Mouse (Mus musculus) embryo, embryonic 10.5 days (tissue): ENCODE measurements around the gene Ube2v1.

Experiments
- DNase-seq: peaks from one replicate; pipeline ENCODE4 v3.0.0-alpha.2; 2015; ENCODE audit warnings: low spot score

The Ube2v1 gene

GRCm38 (mm10) chr2:167593551-167594250, 38.2 kb downstream of the Ube2v1 start:
- no peak for DNase-seq

DNA sequence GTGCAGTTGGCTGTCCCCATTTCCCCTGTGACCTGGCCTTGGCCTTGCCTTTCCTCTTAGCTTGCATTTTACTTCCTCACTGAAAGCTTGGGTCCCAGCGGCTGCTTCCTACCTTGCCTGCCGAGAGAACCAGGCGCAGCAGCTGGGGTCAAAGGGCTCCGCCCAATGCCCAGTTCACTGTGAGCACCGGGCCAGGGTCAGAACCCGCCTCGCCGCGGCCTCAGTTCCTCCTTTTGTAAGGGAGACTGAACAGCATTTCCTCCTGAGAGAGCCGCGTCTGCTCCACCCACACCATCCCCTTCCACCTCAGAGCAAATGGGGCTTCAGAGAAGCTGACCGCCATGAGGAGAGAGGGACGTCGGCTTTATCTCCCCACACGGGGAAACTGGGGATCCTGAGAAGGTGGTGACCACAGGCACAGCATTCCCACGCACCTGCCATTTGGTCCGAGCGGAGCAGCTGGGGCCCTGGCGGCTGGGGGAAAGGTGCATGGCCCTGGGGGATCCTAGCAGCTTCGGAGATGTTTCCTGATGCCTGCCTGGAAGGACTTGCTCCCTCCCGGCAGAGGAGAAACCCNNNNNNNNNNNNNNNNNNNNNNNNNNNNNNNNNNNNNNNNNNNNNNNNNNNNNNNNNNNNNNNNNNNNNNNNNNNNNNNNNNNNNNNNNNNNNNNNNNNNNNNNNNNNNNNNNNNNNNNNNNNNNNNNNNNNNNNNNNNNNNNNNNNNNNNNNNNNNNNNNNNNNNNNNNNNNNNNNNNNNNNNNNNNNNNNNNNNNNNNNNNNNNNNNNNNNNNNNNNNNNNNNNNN, 42.9 kb downstream of the Ube2v1 start:
- DNase-seq = peak; percentile 44

DNA sequence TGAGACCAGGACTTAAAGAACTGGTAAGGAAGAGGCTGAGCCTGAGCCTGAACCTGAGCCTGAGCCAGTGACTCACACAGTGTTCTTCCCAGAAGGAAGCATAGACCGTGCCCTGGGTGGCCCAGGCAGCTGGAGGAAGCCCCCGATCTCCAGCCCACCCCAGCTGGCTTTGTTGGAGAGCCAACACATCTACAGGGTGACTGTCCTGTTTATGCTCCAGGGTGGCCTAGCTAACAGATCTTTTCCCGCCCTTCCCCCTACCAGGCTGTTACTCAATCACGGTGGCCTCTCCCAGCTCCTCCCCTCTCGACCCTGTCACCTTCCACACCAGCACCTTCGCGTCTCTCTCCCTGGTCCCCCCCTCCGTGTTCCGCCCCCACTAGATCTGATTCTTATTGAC, 44.9 kb downstream of the Ube2v1 start:
- peak; percentile 57 for DNase-seq

- DNase-seq = peak; percentile 49
Measured at GRCm38 (mm10) chr2:167586041-167586440, 45.9 kb downstream of the Ube2v1 start.

DNA sequence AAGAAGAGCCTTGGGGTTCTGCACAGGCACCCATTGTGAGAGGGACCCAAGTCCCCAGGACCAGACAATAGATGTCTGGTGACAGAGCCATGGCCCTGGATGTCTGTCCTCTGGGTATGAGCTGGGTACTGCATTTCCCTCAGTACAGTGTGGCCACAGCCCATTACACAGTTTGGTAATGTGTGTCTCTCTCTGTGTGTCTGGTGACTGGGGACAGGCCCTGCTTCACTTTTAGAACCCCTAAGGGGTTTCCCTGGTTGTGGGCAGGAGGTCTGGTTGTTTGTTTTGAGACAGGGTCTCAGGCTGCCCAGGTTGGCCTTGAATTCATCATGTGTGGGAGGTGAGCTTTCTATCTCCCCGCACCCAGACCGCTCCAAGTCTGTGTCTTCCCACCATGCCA, 46.6 kb downstream of the Ube2v1 start:
- no peak for DNase-seq

DNA sequence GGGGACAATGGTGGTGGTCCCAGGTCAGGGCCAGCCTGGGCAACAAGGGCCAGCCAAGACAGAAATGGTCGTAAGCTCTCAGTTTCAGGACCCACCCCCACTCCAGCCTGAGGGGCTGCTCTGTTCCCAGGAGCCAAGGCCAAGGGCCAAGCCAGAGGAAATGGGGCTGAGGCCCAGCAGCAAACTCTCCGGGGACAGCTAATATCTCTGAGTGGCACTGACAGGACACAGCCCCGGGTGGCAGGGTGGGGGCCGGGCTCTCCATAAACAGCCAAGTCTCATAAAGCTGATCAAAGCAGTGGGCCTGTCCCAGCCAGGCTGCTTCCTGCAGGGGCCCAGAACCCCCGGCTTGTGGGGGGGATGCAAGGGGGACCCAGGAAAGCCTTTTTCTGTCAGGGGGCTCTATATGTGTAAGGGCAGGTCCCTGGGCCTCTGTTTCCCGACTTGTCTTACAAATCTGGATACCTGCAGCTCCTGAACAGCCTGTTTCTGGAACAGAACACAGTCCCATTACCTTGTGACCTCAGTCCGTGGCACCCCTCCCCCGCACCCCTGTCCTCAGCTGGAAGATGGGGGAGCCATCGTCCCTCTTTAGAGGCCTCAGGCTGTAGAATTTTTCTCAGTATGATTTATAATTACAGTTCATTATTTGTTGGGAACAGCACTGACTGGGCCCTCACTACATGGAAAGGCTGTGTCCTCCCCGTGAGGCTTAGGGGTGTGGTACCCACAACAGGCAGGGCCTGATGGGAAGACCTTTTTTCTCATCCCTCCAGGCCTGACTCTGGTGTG, 48.5 kb downstream of the Ube2v1 start:
- DNase-seq = peak; percentile 66

- peak; percentile 55 for DNase-seq
Measured at GRCm38 (mm10) chr2:167578521-167578920, 53.4 kb downstream of the Ube2v1 start.

DNA sequence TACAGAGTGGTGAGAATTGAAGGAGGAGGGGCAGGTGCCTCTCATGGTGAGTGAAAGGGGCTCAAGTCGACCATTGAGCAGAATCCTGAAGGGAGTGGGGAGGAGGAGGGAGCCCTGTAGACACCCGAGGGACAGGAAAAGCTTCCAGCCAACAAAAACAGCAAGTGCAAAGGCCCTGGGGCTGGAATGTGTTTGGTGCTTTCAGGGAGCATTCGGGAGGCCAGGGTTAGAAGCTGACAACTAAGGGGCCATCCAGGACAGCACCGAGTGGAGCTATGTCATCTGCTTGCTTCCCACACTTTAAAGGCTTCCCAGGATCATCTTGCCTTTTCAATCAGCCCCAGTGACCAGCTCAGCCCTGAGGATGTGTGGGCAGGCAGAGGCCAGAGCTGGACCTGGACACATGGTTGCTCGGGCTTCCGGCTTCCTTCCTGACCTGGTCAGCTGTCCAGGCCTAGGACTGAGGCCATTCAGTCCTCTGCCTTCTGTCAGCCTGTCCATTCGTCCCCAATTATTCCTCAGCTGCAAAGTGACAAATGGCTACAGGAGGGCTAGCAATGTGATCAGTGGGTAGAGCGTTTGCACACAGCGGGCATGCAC, 54.6 kb downstream of the Ube2v1 start:
- no peak for DNase-seq

DNA sequence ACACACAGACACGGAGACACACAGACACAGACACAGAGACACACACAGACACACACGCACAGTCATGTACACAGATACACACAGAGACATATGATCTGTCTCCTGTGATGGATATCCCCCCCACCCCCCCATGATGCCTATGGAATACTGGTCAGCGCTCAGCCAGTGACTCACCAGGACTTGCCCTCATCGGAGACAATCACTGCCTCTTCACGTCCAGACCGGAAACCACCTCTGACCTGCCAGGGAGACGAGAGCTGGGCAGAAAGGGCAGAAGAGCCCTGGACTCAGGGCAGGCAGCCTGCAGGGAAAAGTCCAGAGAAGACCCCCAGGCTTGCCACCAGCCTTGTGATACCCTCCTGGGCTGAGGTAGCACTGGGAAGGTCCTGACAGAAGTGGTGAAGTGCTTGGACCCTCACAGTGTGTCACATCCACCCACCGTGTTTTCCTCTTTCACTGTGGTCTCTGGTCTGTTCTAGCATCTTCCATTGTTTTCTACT, 55.7 kb downstream of the Ube2v1 start:
- no peak for DNase-seq

DNA sequence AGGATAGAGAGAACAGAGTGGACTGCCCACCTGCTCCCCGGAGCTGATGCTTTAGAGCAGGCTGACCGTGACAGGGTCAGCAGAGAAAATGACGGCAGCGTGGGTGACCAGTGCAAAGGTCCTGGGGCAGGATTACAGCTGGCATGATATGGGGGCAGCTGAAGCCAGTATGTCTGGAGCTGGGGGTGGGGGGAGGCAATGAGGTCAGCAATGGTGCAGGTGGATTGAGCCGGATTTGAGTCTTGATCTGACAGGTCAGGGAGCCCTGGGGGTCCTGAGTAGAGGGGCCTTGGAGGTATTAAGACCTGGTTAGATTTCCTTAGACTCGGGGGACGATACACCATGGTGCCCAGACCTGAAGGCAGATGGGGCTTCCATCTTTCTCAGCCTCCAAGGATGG, 56.3 kb downstream of the Ube2v1 start:
- no peak for DNase-seq

- no peak for DNase-seq
Measured at GRCm38 (mm10) chr2:167574814-167575213, 57.1 kb downstream of the Ube2v1 start.

- no peak for DNase-seq
Measured at GRCm38 (mm10) chr2:167571442-167572220, 60.3 kb downstream of the Ube2v1 start.

- DNase-seq = no peak
Measured at GRCm38 (mm10) chr2:167570815-167571214, 61.1 kb downstream of the Ube2v1 start.

- no peak for DNase-seq
Measured at GRCm38 (mm10) chr2:167569934-167570651, 61.8 kb downstream of the Ube2v1 start.

GRCm38 (mm10) chr2:167568112-167568511, 63.8 kb downstream of the Ube2v1 start:
- DNase-seq = no peak

DNA sequence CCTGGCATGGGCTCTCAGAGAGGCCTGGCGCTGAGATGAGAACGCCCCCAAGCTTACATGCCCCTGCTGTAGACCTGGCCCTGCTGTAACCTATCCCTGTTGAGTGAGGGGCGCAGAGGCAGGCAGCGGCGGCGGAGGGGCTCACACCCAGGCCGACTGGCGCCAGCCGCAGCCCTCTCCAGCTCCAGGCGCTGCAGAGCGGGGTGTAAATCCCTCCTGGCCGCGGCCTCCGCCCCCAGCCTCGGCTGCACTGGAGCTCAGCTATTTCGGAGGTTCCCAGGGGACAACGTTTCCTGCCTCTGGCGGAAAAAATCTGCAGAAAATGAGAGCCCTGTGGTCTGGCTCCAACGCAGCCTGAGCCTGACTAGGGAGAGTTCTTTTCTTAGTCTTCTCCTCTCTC, 66.2 kb downstream of the Ube2v1 start:
- peak; percentile 79 for DNase-seq

DNA sequence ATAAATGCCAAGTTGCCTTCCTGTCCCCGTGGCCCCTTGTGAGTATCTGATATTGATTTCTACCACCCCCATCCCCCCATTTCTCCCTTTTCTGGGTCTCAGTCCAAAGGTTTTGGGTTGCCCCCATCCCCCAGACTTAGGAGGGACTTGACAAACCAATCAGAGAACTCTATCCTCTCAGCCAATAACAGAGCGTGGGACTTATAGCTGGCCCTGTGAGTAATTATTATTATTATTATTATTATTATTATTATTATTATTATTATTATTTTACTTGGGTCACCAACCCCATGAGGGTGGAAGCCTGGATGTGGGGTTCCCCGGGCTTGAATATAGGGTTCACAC, 66.6 kb downstream of the Ube2v1 start:
- DNase-seq = no peak

DNA sequence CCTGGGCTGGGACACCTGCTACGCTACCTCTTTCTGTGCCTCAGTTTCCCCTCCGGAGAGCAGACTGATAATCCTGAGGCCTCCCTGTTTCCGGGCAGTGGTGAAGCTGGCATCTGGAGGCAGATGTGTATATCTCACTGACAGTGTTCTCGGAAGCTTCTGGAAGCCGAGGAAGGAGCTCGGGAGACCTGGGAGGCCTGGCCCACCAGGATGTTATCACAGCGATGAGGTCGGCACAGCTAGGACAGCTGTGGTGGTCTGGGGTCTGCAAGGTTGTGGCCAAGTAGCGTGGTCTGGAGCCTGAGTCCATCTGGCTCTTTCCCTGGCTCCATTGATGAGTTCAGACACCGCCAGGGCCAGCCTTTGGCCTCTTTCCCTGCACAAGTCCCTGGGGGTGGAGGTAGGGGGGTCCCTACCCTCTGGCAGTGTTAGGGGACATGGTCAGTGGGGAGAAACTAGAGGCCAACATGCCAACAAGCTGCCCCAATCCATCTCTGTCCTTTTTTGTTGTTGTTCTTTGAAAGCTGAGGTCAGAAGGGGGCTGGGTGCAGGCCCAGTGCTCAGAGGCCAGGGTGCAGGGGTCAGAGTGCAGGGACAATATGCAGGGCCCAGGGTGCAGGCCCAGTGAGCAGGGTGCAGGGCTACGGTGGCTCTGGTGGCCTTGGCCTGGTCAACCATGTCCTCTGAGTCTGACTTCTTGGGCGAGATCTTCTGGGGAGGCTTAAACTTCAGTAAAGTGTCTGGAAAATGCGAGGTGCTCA, 67.2 kb downstream of the Ube2v1 start:
- no peak for DNase-seq

GRCm38 (mm10) chr2:167563703-167564102, 68.2 kb downstream of the Ube2v1 start:
- peak; percentile 65 for DNase-seq

DNA sequence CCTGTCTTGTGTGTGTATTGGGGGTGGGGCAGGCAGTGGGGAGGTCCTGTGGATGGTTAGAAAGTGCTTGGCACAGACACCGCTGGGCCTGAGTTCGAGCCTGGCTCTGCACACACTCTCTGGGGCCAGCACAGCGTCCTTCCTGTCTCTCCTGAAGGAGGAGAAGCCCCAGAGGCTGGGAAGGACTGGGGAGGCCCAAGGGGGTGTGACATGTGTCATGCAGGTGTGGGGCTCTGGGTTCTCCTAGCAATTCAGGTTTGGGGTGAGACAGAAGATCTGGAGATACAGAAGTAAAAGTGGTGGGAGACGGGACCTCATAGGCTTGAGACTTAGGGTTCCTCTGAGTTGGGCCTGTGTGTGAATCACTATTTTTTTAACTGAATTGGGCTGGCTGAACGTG, 68.9 kb downstream of the Ube2v1 start:
- no peak for DNase-seq
